Mouse (Mus musculus): ENCODE results near the gene Gm26741. TPM values are rescaled to one million over a fixed set of nuclear protein-coding genes. Genes with fewer than 3 reads are reported as not detected.

Gene Gm26741
- total RNA-seq, 1 experiment from 2014 or later = not detected

DNA sequence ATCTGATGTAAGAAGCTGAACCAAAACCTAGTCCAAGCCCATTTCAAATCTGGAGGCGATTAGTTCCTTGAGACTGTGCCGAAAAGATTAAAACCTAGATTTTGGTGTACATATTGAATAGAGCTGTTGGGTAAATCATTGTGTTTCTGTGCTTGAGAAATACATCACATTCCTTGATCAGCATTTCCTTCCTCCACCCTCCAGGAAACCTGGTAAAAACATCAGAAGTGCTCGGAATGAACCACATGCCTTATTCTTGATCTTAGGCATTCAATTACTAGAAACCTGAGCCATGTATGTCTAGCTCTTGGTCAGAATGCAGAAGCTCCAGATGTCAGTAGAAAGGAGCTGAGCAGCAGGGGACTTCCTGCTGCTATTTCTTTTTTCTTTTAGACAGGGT, 30.9 kb downstream of the Gm26741 start:
- DNase-seq = no peak

DNA sequence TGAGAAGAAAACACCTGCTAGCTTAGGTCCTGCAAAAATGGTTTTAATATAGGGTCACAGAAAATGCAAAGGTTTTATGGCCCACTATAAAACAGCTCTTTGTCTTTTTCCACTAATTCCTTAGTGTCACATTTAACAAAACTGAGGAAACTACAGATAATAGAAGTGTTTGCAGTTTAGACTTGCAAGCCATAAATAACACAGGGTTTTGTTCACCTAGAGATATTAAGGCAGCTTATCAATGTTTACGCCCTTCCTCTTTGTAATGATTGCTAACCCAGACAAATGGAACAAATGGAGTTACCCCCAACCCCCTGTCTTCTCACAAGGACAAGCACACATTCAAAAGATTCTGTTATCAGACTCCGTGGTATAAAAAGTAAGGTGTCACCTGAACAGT, 32.6 kb downstream of the Gm26741 start:
- DNase-seq = no peak

DNA sequence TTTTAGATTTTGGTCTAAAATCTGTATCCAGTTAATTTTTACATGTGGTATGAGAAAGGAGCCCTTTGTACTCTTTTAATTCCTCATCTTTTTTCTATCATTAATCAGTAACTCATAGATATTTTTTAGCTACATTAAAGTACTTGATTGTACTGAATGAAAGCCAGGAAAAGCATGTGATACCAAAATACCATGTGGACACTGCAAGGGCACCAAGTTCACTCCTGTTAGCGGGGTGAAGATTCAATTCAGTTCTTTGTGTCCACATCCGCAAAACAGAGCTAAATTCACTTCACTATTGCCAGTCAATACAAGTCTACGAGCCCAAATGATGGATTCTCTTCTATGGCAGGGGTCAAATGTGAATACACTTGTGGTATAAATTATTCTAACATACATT, 38.1 kb downstream of the Gm26741 start:
- no peak for DNase-seq

DNA sequence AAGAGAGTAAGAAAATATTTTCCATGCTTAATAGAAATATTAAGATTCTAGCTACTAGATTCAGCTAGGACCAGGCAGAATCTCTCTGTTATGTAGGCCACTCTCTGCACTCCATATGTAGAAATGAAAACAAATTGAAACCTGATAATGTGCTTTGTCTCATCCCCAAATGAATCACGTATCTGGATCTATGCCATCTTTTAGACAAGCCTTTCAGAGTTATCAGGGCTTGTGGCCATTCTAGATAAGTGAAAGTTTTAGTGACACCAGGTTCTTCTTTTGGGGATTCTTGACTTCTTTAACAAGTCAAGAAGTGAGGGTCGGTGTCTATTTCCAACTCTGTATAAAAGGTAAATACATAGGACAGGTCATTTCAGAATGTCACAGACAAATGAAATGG, 40.1 kb downstream of the Gm26741 start:
- no peak for DNase-seq

DNA sequence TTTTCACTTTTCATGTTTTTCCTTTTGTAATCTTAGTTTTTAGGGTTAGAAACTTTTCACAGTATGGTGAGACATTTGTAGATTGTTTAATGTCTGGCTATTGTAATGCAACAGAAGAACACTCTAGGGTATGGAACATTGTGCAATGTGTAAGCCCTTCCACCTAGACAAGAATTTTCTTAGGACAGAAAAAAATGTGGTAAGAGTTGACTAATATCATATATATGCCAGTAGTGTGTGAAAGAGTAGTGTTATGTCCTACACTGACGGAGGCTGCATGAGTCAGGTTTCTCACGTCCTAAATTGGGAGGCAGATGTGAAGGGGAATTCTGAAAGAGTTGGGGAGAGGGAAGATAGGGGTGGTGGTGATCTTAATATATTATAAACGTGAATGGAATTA, 41.2 kb downstream of the Gm26741 start:
- DNase-seq = no peak

DNA sequence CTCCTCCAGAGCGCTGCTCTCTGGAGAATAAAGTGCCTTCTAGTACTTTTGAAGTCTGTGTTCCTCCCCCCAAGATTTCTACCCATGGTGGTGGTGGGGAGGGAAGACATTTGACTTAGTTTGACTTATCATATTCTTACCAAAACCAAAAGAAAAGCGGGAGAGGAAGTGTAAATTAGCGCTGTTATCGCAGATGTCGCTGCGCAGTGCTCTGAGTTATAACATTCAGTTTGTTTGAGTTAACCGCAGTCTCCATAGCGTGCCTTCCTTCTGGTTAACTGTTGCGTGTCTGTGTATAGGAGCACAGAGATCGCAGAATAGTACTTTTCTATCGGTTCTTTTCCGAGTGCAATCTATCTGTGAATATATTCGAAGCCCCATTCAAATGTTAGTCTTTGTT, 46.6 kb downstream of the Gm26741 start:
- DNase-seq = no peak

DNA sequence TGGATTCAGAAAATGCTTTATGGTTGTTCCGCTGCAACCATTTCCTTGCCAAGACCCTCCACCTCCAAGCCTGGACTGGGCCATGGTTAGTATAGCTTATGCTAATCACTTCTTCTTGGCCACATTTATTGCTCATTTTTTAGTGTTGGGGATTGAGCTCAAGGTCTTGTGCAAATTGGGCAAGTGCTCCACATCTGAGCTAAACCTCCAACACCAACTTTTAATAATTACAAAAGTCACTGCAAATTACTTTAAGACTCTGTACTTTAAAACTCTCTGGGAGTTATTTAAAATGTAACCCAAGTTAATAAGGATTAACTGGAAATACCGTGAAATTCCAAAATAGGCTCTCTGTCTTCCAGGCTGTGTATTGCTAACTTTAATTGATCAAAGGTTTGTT, 49.0 kb downstream of the Gm26741 start:
- no peak for DNase-seq

Other genes starting within 250 kb of the Gm26741 start
- not detected in 2 replicates for gene Ros1, start 163.5 kb upstream of the Gm26741 start, total RNA-seq (2021)
- gene Dcbld1, start 125.1 kb upstream of the Gm26741 start, total RNA-seq (2021) = 4.0 and 4.9 TPM in 2 replicates
- gene Gopc, start 23.4 kb downstream of the Gm26741 start, total RNA-seq (2021) = 29.7 and 31.2 TPM in 2 replicates
- 0.15 TPM in 1 of 2 replicates, not detected in the other for gene Nepn, start 30.2 kb downstream of the Gm26741 start, total RNA-seq (2021)
- 48.7 and 53.9 TPM in 2 replicates for gene Nus1, start 58.8 kb downstream of the Gm26741 start, total RNA-seq (2021)

All from adrenal gland, postnatal 25 days (tissue).